Mouse (Mus musculus): Measurements from ENCODE around the gene Vav3. TPM values are rescaled to one million over a fixed set of nuclear protein-coding genes. Genes with fewer than 3 reads are reported as not detected.

Gene Vav3
- polyA plus RNA-seq, 1 experiment, result 2.3 TPM

- no peak overlapping the region for H3K27ac ChIP-seq (ENCODE audit: insufficient read depth, low read length)
- no peak overlapping the region for H3K4me3 ChIP-seq (ENCODE audit: low read depth, low read length)
- H3K27me3 ChIP-seq (ENCODE audit: control insufficient read depth, insufficient read depth, low read length, poor library complexity, severe bottlenecking), result no peaks in the 10 kb centered on the region
- no peaks in the 10 kb centered on the region for H3K9me3 ChIP-seq (replicated peaks; ENCODE audit: control insufficient read depth, insufficient read depth, low read length, poor library complexity, severe bottlenecking)
- H3K36me3 ChIP-seq (ENCODE audit: control insufficient read depth, insufficient read depth, low read length, poor library complexity, severe bottlenecking), result no peaks in the 10 kb centered on the region
- TF ChIP-seq EP300 (IDR thresholded peaks at IDR 0.05; ENCODE audit: insufficient read depth, low read depth, low read length), result no peak
- TF ChIP-seq CTCF (IDR thresholded peaks at IDR 0.05; ENCODE audit: low read depth, low read length), result no peak
- no peak for TF ChIP-seq POLR2A (IDR thresholded peaks at IDR 0.05; ENCODE audit: insufficient read depth, low read length)
- H3K4me1 ChIP-seq (ENCODE audit: control insufficient read depth, insufficient read depth, low read length), result no peaks in the 10 kb centered on the region
- no peak overlapping the region for H3K9ac ChIP-seq (ENCODE audit: low read depth, poor library complexity, severe bottlenecking)
These were observed 126.8 kb downstream of the Vav3 start for GRCm38 (mm10) chr3:109467288-109467687.

DNA sequence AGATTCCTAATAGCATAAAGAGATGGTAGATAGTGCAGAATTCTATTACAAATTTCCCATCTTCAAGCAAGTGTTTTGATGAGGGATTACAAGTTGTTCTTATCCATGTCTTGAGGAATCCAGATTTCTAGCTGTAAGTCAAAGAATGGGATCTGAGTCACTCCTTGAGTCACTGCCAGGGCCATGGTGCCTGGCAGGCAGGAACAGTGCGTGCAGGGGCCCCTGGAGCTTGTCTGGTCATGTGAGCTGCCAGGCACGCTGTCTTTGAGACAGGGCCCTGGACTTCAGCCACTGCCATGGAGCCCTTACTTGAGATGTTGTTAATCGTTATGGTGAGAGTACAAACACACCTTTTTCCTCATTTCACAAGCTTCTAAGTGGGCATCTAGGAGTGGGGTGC, 129.0 kb downstream of the Vav3 start:
- Histone ChIP-seq H3K36me3 (ENCODE audit: control insufficient read depth, insufficient read depth, low read length, poor library complexity, severe bottlenecking) (no peaks in the 10 kb centered on the region), H3K9me3 (replicated peaks; ENCODE audit: control insufficient read depth, insufficient read depth, low read length, poor library complexity, severe bottlenecking) (no peaks in the 10 kb centered on the region), H3K9ac (ENCODE audit: low read depth, poor library complexity, severe bottlenecking) (no peak overlapping the region), H3K4me3 (ENCODE audit: low read depth, low read length) (no peak overlapping the region), H3K4me1 (ENCODE audit: control insufficient read depth, insufficient read depth, low read length) (no peaks in the 10 kb centered on the region), H3K27me3 (ENCODE audit: control insufficient read depth, insufficient read depth, low read length, poor library complexity, severe bottlenecking) (no peaks in the 10 kb centered on the region), H3K27ac (ENCODE audit: insufficient read depth, low read length) (no peak overlapping the region)
- TF ChIP-seq CTCF (IDR thresholded peaks at IDR 0.05; ENCODE audit: low read depth, low read length) (no peak), EP300 (IDR thresholded peaks at IDR 0.05; ENCODE audit: insufficient read depth, low read depth, low read length) (no peak), POLR2A (IDR thresholded peaks at IDR 0.05; ENCODE audit: insufficient read depth, low read length) (no peak)

DNA sequence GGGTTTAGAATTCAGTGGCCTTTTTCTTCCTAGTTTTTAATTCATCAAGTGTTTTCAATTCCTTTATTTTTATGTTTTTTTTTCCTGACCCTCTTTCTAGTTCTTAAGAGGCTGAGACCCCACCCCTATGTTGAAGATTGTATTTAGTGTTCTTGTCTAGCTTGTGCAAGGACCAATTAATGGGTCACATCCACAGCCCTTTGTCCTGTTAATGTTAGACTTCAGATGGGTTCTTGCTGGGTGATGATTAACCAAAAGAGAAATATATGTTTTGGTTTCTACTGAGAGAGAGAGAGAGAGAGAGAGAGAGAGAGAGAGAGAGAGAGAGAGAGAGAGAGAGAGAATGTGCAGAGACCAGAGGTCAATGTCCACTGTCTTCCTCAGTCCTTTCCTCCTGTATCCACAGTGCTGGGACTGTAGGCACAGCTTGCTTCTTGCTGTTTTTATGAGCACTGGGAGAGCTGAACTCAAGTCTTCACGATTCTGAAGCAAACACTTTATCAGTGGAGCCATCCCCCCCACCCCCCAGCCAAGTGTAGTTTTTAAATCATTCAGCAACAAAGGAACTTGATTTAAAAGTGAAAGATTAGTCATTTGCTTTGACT, 130.3 kb downstream of the Vav3 start:
- Histone ChIP-seq H3K9ac (ENCODE audit: low read depth, poor library complexity, severe bottlenecking) (no peak overlapping the region), H3K27ac (ENCODE audit: insufficient read depth, low read length) (no peak overlapping the region), H3K4me3 (ENCODE audit: low read depth, low read length) (no peak overlapping the region), H3K4me1 (ENCODE audit: control insufficient read depth, insufficient read depth, low read length) (no peaks in the 10 kb centered on the region), H3K27me3 (ENCODE audit: control insufficient read depth, insufficient read depth, low read length, poor library complexity, severe bottlenecking) (no peaks in the 10 kb centered on the region), H3K36me3 (ENCODE audit: control insufficient read depth, insufficient read depth, low read length, poor library complexity, severe bottlenecking) (no peaks in the 10 kb centered on the region), H3K9me3 (replicated peaks; ENCODE audit: control insufficient read depth, insufficient read depth, low read length, poor library complexity, severe bottlenecking) (no peaks in the 10 kb centered on the region)
- TF ChIP-seq EP300 (IDR thresholded peaks at IDR 0.05; ENCODE audit: insufficient read depth, low read depth, low read length), result no peak
- TF ChIP-seq CTCF (IDR thresholded peaks at IDR 0.05; ENCODE audit: low read depth, low read length), result no peak
- TF ChIP-seq POLR2A (IDR thresholded peaks at IDR 0.05; ENCODE audit: insufficient read depth, low read length), result no peak

GRCm38 (mm10) chr3:109476521-109476920, 136.1 kb downstream of the Vav3 start:
- H3K27ac ChIP-seq (ENCODE audit: insufficient read depth, low read length), result no peak overlapping the region
- H3K9me3 ChIP-seq (replicated peaks; ENCODE audit: control insufficient read depth, insufficient read depth, low read length, poor library complexity, severe bottlenecking), result no peaks in the 10 kb centered on the region; the same call in 1 of the 2 replicates
- H3K4me3 ChIP-seq (ENCODE audit: low read depth, low read length), result no peak overlapping the region
- no peak overlapping the region for H3K9ac ChIP-seq (ENCODE audit: low read depth, poor library complexity, severe bottlenecking)
- no peaks in the 10 kb centered on the region for H3K27me3 ChIP-seq (ENCODE audit: control insufficient read depth, insufficient read depth, low read length, poor library complexity, severe bottlenecking)
- H3K4me1 ChIP-seq (ENCODE audit: control insufficient read depth, insufficient read depth, low read length), result no peaks in the 10 kb centered on the region
- no peak for TF ChIP-seq POLR2A (IDR thresholded peaks at IDR 0.05; ENCODE audit: insufficient read depth, low read length)
- no peak for TF ChIP-seq CTCF (IDR thresholded peaks at IDR 0.05; ENCODE audit: low read depth, low read length)
- H3K36me3 ChIP-seq (ENCODE audit: control insufficient read depth, insufficient read depth, low read length, poor library complexity, severe bottlenecking), result no peaks in the 10 kb centered on the region

GRCm38 (mm10) chr3:109478297-109478696, 137.8 kb downstream of the Vav3 start:
- Histone ChIP-seq H3K4me3 (ENCODE audit: low read depth, low read length) (no peak overlapping the region), H3K36me3 (ENCODE audit: control insufficient read depth, insufficient read depth, low read length, poor library complexity, severe bottlenecking) (no peaks in the 10 kb centered on the region), H3K9ac (ENCODE audit: low read depth, poor library complexity, severe bottlenecking) (no peak overlapping the region), H3K27ac (ENCODE audit: insufficient read depth, low read length) (no peak overlapping the region), H3K27me3 (ENCODE audit: control insufficient read depth, insufficient read depth, low read length, poor library complexity, severe bottlenecking) (no peaks in the 10 kb centered on the region), H3K4me1 (ENCODE audit: control insufficient read depth, insufficient read depth, low read length) (no peaks in the 10 kb centered on the region), H3K9me3 (replicated peaks; ENCODE audit: control insufficient read depth, insufficient read depth, low read length, poor library complexity, severe bottlenecking) (no peaks in the 10 kb centered on the region; the same call in 1 of the 2 replicates)
- TF ChIP-seq EP300 (IDR thresholded peaks at IDR 0.05; ENCODE audit: insufficient read depth, low read depth, low read length) (no peak), POLR2A (IDR thresholded peaks at IDR 0.05; ENCODE audit: insufficient read depth, low read length) (no peak), CTCF (IDR thresholded peaks at IDR 0.05; ENCODE audit: low read depth, low read length) (no peak)

- no peaks in the 10 kb centered on the region for H3K4me1 ChIP-seq (ENCODE audit: control insufficient read depth, insufficient read depth, low read length)
- H3K27me3 ChIP-seq (ENCODE audit: control insufficient read depth, insufficient read depth, low read length, poor library complexity, severe bottlenecking), result no peaks in the 10 kb centered on the region
- H3K4me3 ChIP-seq (ENCODE audit: low read depth, low read length), result no peak overlapping the region
- H3K36me3 ChIP-seq (ENCODE audit: control insufficient read depth, insufficient read depth, low read length, poor library complexity, severe bottlenecking), result no peaks in the 10 kb centered on the region
- no peak overlapping the region for H3K9ac ChIP-seq (ENCODE audit: low read depth, poor library complexity, severe bottlenecking)
- TF ChIP-seq EP300 (IDR thresholded peaks at IDR 0.05; ENCODE audit: insufficient read depth, low read depth, low read length) (no peak), CTCF (IDR thresholded peaks at IDR 0.05; ENCODE audit: low read depth, low read length) (no peak), POLR2A (IDR thresholded peaks at IDR 0.05; ENCODE audit: insufficient read depth, low read length) (no peak)
- H3K9me3 ChIP-seq (replicated peaks; ENCODE audit: control insufficient read depth, insufficient read depth, low read length, poor library complexity, severe bottlenecking), result no peaks in the 10 kb centered on the region; the same call in 1 of the 2 replicates
- no peak overlapping the region for H3K27ac ChIP-seq (ENCODE audit: insufficient read depth, low read length)
These were observed 140.2 kb downstream of the Vav3 start for GRCm38 (mm10) chr3:109480625-109481024.
